Mouse (Mus musculus) liver, embryonic 11.5 days (tissue): ENCODE results near the gene Zfp300. TPM values are rescaled to one million over a fixed set of nuclear protein-coding genes. Genes with fewer than 3 reads are reported as not detected.

Experiments used
- ATAC-seq: fragments of 200-750 bp; cut with Nextera tagmentation; replicated peaks from 2 replicates; pipeline ENCODE4 v1.8.0; 2017; ENCODE audit warnings: moderate number of reproducible peaks, mild to moderate bottlenecking, moderate TSS enrichment, moderate library complexity; ENCODE audit not compliant: low FRiP score
- DNase-seq: peaks from one replicate; pipeline ENCODE4 v3.0.0-alpha.2; 2017; ENCODE audit warnings: low spot score
- H3K27ac ChIP-seq: fragments of 300-500 bp; sonication (generic); 2 replicates; pipeline ENCODE4 v1.5.1; 2014; ENCODE audit warnings: mild to moderate bottlenecking, low read depth, low read length, control low read depth
- H3K27me3 ChIP-seq: fragments of 300-500 bp; sonication (generic); replicated peaks from 2 replicates; pipeline ENCODE4 v1.6.1; 2014; ENCODE audit warnings: low read length, mixed read lengths; ENCODE audit not compliant: control insufficient read depth, insufficient read depth
- H3K36me3 ChIP-seq: fragments of 300-500 bp; sonication (generic); 2 replicates; pipeline ENCODE4 v1.6.1; 2014; ENCODE audit warnings: mild to moderate bottlenecking, low read length, moderate library complexity, mixed read lengths; ENCODE audit not compliant: control insufficient read depth, insufficient read depth
- H3K4me1 ChIP-seq: fragments of 300-500 bp; sonication (generic); replicated peaks from 2 replicates; pipeline ENCODE4 v1.6.1; 2014; ENCODE audit warnings: low read length, mixed read lengths; ENCODE audit not compliant: control insufficient read depth, insufficient read depth
- H3K4me2 ChIP-seq: fragments of 300-500 bp; sonication (generic); 2 replicates; pipeline ENCODE4 v1.6.1; 2014; ENCODE audit warnings: mild to moderate bottlenecking, control low read depth, moderate library complexity
- H3K4me3 ChIP-seq: fragments of 300-500 bp; sonication (generic); 2 replicates; pipeline ENCODE4 v1.5.1; 2014; ENCODE audit warnings: low read depth, low read length, control low read depth
- H3K9ac ChIP-seq: fragments of 300-500 bp; sonication (generic); 2 replicates; pipeline ENCODE4 v1.6.1; 2014; ENCODE audit warnings: low read depth, low read length, control low read depth
- H3K9me3 ChIP-seq: fragments of 300-500 bp; sonication (generic); 2 replicates; pipeline ENCODE4 v1.6.1; 2016; ENCODE audit warnings: low read length, inconsistent platforms, mixed read lengths; ENCODE audit not compliant: control insufficient read depth
- WGBS: fragments of 180-500 bp; shearing (Covaris S2); extraction: QIAGEN DNeasy Blood & Tissue Kit; methylation state at CpG from one replicate; pipeline ENCODE4 v1.1.7; 2014; 5-methylcytosine and 5-hydroxymethylcytosine counted together
- polyA plus RNA-seq: library from polyadenylated mRNA; unstranded; fragments of >200 nt; fragmentation: Nextera tagmentation; extraction: Ambion mirVana; gene quantifications from 2 replicates; pipeline ENCODE4 v1.2.1, GENCODE M21; 2014

The Zfp300 gene
- polyA plus RNA-seq = 0.33 and 0.48 TPM in 2 replicates

DNA sequence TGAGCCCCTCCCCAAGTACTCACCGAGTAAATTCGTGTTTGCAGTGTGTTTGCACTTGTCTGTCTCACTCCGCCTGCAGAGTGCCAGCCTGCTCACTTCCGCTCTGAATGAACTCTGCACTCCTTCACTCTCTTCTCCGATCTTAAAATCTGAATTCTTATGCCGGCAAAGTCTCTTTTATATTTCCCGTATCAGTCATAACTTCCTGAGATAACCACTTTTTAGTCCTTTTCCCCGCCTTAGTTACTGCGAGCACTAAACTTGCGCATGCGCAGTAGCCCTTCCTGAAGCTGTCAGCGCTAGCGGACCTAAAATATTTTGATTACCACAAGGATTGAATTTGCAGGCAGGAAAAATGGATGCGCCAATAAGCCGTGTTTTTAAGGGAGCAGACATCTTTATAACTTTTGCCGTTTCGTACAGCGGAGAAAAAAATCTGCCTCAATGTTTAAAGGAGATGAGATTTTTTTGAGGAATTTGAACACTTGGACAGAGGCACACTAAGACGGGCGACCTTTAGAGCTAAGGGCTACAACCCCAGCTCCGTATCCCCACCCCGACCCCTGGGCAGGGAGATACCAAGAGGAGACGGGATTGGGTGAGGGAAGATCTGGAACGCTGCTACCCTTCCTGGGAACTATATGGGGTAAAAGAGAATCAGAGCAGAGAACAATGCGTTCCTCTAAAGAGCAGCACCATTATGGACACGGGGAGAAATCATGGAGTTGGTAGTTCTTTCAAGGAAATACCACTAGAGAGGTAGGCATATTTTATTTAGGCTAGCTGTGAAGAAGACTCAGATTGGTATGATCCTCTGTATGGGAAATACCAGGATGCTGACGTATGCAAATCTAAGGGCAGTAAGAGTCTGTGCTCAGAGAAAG lies at the start of gene Zfp300:
Zfp300 (minus strand) TSS at position 545 of the 884 bp plus-strand sequence.
- Histone ChIP-seq H3K36me3 (no peaks in the 10 kb centered on the region), H3K27ac (no peak within 1 kb of the TSS), H3K9ac (peak within 1 kb of the TSS; percentile 26; the same call in 1 of the 2 replicates), H3K4me3 (peak within 1 kb of the TSS; percentile 48), H3K4me2 (peak within 1 kb of the TSS; percentile 63), H3K27me3 (no peaks in the 10 kb centered on the region), H3K4me1 (no peaks in the 10 kb centered on the region), H3K9me3 (no peaks in the 10 kb centered on the region)
- 0 out of 2 replicates have a peak, but pooled peaks have one; percentile 34 for ATAC-seq
- WGBS = 17% methylated on average over 27 of the region's 27 CpGs
- peak; percentile 34 for DNase-seq

DNA sequence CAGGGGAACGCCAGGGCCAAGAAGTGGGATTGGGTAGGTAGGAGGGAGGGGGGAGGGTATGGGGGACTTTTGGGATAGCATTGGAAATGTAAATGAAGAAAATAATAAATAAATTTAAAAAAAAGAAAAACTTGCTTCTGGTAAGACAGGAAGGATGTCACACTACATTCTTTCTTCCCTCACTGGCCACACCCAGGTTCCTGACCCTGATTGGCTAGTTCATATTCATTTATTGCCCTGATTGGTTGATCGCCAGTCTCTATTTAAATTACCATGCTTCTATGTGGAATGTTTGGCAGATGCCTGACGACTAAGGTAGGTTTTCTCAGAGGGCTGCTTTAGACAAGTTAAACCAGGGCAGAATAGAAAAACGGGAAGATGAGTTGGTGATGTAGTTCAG lies 26.2 kb upstream of the Zfp300 start, which contains the start of gene Ssxa1:
Ssxa1 (plus strand) TSS at position 301 of the 400 bp plus-strand sequence.
- 81% methylated on average over 4 of the region's 4 CpGs for WGBS
- Histone ChIP-seq H3K4me2 (no peak within 1 kb of the TSS), H3K36me3 (no peaks in the 10 kb centered on the region), H3K4me1 (no peaks in the 10 kb centered on the region), H3K9me3 (no peaks in the 10 kb centered on the region), H3K4me3 (no peak within 1 kb of the TSS), H3K27me3 (no peaks in the 10 kb centered on the region), H3K9ac (no peak within 1 kb of the TSS), H3K27ac (no peak within 1 kb of the TSS)
- DNase-seq = no peak
- ATAC-seq = no peak

DNA sequence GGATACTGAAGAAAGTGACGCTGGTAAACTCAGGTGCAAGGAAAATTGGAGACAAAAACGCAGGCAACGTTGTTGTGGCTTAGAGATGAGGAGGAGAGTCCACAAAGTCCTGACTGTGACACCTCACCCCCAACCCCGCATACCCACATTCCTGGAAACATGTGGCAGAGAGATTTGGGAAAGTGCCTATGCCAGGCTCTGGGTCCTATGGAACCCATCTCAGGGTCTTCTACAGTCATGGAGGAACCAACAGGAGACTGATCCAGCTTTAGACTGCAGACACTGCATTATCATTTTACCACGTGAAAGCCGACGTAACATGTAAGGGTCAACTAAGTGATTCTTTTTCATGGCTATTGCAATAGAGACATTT lies 526 bp upstream of the Zfp300 start:
- Histone ChIP-seq H3K4me3 (peak overlapping the region; percentile 48; the same call in 1 of the 2 replicates), H3K4me1 (no peaks in the 10 kb centered on the region), H3K9ac (no peak overlapping the region), H3K27ac (no peak overlapping the region), H3K4me2 (peak overlapping the region; percentile 63), H3K36me3 (no peaks in the 10 kb centered on the region), H3K9me3 (no peaks in the 10 kb centered on the region), H3K27me3 (no peaks in the 10 kb centered on the region)
- ATAC-seq (no peak), DNase-seq (no peak)
- 47% methylated on average over 7 of the region's 7 CpGs for WGBS

DNA sequence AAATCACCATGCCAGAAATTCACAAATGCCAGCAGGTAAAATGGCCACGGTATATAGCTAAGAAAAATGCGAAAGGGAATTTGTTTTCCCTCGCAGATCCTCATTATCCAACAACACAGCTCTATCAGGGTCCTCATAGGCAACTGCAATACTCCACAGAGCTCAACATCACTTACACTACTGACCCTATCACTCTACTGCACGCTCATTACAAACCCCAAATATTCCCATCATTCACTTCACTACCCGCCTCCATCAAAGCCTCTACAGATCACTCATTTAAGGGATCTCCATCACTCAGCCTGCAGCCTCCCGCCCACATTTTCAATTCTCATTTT lies 713 bp downstream of the Zfp300 start:
- ATAC-seq = no peak
- H3K27me3 ChIP-seq = no peaks in the 10 kb centered on the region
- no peaks in the 10 kb centered on the region for H3K4me1 ChIP-seq
- peak overlapping the region; percentile 26; the same call in 1 of the 2 replicates for H3K9ac ChIP-seq
- no peak for DNase-seq
- H3K36me3 ChIP-seq = no peaks in the 10 kb centered on the region
- peak overlapping the region; percentile 63 for H3K4me2 ChIP-seq
- H3K27ac ChIP-seq = no peak overlapping the region
- peak overlapping the region; percentile 48 for H3K4me3 ChIP-seq
- no peaks in the 10 kb centered on the region for H3K9me3 ChIP-seq
- 34% methylated on average over 6 of the region's 6 CpGs for WGBS

DNA sequence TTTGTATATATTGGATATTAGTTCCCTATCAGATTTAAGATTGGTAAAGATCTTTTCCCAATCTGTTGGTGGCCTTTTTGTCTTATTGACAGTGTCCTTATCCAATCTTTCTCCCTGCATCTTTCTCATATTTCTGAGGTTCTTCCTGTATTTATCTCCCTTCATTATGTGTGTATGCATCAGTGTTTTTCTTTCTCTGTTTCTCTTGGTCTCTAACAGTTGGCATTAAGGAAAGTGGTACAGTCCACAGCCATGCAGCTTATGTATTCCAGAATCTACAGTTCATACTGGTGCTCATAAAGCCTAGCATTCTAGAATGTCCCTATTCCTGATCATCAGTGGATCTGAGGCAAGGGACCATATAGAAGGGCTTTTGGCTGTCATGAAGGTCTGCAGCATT lies 21.2 kb downstream of the Zfp300 start, which contains the start of gene Spaca5:
Spaca5 (plus strand) TSS at position 301 of the 400 bp plus-strand sequence.
- no peak within 1 kb of the TSS for H3K9ac ChIP-seq
- DNase-seq (no peak), ATAC-seq (no peak)
- H3K4me3 ChIP-seq = no peak within 1 kb of the TSS
- no peaks in the 10 kb centered on the region for H3K9me3 ChIP-seq
- no peaks in the 10 kb centered on the region for H3K4me1 ChIP-seq
- no peaks in the 10 kb centered on the region for H3K36me3 ChIP-seq
- no peak within 1 kb of the TSS for H3K27ac ChIP-seq
- no peaks in the 10 kb centered on the region for H3K27me3 ChIP-seq
- H3K4me2 ChIP-seq = no peak within 1 kb of the TSS

DNA sequence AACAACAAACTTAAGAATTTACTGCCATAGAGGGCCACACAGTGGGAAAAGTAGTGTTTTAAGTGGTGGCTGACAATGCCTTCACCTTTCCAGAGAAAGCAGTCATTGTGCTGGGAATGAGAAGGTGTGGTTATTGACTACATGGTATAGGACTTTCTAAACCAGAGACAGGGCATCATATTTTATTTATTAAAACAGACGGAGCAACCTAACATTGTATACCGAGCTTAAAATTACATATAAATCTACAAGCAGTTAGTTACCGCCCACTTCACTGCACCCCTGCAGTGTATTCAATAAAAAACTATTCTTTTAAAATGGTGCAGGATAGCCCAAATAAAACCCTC lies 26.8 kb downstream of the Zfp300 start:
- DNase-seq (no peak), ATAC-seq (no peak)
- H3K9ac ChIP-seq = no peak overlapping the region
- H3K4me2 ChIP-seq = peak overlapping the region; percentile 45; the same call in 1 of the 2 replicates
- no peak overlapping the region for H3K27ac ChIP-seq
- no peaks in the 10 kb centered on the region for H3K4me1 ChIP-seq
- H3K36me3 ChIP-seq = no peaks in the 10 kb centered on the region
- H3K27me3 ChIP-seq = no peaks in the 10 kb centered on the region
- H3K4me3 ChIP-seq = no peak overlapping the region; the same call in 1 of the 2 replicates
- 72% methylated on average over 3 of the region's 3 CpGs for WGBS
- H3K9me3 ChIP-seq = no peaks in the 10 kb centered on the region

DNA sequence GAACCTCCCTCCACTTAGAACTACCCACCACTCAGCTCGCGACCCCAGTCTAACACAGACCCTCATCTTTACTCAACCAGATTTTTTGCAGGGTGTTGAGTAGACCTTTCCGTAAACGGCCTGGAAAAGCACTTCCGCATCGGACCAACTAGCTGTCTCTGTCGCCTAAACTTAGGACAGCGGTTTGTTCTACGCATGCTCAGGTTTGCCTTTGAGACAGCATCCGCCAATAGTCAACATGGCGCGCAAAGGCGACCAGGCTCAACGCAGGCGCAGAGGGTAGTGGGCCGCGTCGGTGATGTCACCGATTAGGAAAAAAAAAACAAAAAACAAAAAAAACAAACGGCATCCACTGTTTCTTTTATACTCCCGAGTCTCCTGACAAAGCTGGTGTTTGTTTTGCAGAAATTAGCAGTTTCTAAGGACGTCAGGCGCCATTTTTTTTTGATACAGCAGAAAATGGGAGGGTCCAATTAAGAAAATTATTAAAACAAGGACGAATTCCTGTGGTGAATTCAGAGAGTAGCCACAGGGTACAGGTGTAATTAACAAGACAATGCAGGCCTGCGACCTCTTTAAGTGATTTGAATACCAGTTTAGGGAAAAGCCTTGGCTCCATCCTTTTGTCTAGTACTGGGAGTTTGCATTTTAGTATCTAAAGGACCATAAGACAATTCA lies 27.3 kb downstream of the Zfp300 start, which contains the start of gene Zfp182:
Zfp182 (minus strand) TSS at position 451 of the 678 bp plus-strand sequence.
- Histone ChIP-seq H3K4me3 (peak within 1 kb of the TSS; percentile 56), H3K27ac (no peak within 1 kb of the TSS), H3K9me3 (no peaks in the 10 kb centered on the region), H3K36me3 (no peaks in the 10 kb centered on the region), H3K4me2 (peak within 1 kb of the TSS; percentile 56), H3K27me3 (no peaks in the 10 kb centered on the region), H3K4me1 (no peaks in the 10 kb centered on the region), H3K9ac (peak within 1 kb of the TSS; percentile 66)
- ATAC-seq (peak; percentile 91), DNase-seq (peak; percentile 53)
- WGBS = 17% methylated on average over 25 of the region's 25 CpGs

DNA sequence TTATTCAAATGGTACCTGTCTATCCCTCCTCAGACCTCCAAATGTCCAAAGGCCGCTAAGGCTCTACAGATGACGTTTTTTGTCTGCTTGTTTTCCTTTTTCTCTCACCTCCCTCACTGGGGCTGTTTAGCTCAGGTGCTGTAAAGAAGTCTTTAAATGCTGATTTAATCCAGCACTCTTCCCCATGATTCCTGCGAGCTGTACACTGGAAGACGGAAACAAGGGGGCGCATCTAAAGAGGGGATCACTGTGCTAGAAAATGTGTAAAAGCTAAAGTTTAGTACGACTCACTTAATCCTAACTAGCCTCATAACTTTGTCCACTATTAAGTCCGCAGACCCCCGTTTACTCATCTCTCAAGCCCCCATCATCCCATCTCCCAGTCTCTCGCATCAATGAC lies 27.9 kb downstream of the Zfp300 start:
- Histone ChIP-seq H3K27ac (no peak overlapping the region), H3K4me3 (peak overlapping the region; percentile 56), H3K9me3 (no peaks in the 10 kb centered on the region), H3K4me1 (no peaks in the 10 kb centered on the region), H3K9ac (peak overlapping the region; percentile 66), H3K4me2 (peak overlapping the region; percentile 56), H3K27me3 (no peaks in the 10 kb centered on the region), H3K36me3 (no peaks in the 10 kb centered on the region)
- peak; percentile 64 for ATAC-seq
- no peak for DNase-seq
- 25% methylated on average over 9 of the region's 9 CpGs for WGBS
